Mouse (Mus musculus) limb, embryonic 12.5 days (tissue): ENCODE results near the gene Clybl. TPM values are rescaled to one million over a fixed set of nuclear protein-coding genes. Genes with fewer than 3 reads are reported as not detected.
A peak's percentile ranks its signal among the peaks of the same experiment; 100 is the strongest.

Source experiments
- ATAC-seq: fragments of 200-750 bp; cut with Nextera tagmentation; 2 replicates; pipeline ENCODE4 v1.8.0; 2017; ENCODE audit warnings: low read depth, moderate TSS enrichment; ENCODE audit not compliant: insufficient number of reproducible peaks, insufficient read depth, low FRiP score, low TSS enrichment
- H3K27ac ChIP-seq: fragments of 300-500 bp; sonication (generic); 2 replicates; pipeline ENCODE4 v1.5.1; 2016; ENCODE audit warnings: mild to moderate bottlenecking, moderate library complexity
- H3K27me3 ChIP-seq: fragments of 300-500 bp; sonication (generic); 2 replicates; pipeline ENCODE4 v1.6.1; 2016; ENCODE audit warnings: mild to moderate bottlenecking, moderate library complexity
- H3K36me3 ChIP-seq: fragments of 300-500 bp; sonication (generic); 2 replicates; pipeline ENCODE4 v1.6.1; 2016; ENCODE audit warnings: mild to moderate bottlenecking, moderate library complexity
- H3K4me1 ChIP-seq: fragments of 300-500 bp; sonication (generic); replicated peaks from 2 replicates; pipeline ENCODE4 v1.6.1; 2016
- H3K4me2 ChIP-seq: fragments of 300-500 bp; sonication (generic); 2 replicates; pipeline ENCODE4 v1.6.1; 2016; ENCODE audit warnings: mild to moderate bottlenecking, moderate library complexity
- H3K4me3 ChIP-seq: fragments of 300-500 bp; sonication (generic); replicated peaks from 2 replicates; pipeline ENCODE4 v1.5.1; 2016; ENCODE audit warnings: mild to moderate bottlenecking
- H3K9ac ChIP-seq: fragments of 300-500 bp; sonication (generic); replicated peaks from 2 replicates; pipeline ENCODE4 v1.6.1; 2016; ENCODE audit warnings: mild to moderate bottlenecking, moderate library complexity
- H3K9me3 ChIP-seq: fragments of 300-500 bp; sonication (generic); 2 replicates; pipeline ENCODE4 v1.6.1; 2016; ENCODE audit warnings: mild to moderate bottlenecking, moderate library complexity
- WGBS: fragments of 180-500 bp; shearing (Covaris S2); methylation state at CpG from one replicate; pipeline ENCODE4 v1.1.7; 2016; 5-methylcytosine and 5-hydroxymethylcytosine counted together
- polyA plus RNA-seq: library from polyadenylated mRNA; unstranded; fragments of >200 nt; fragmentation: Nextera tagmentation; extraction: Ambion mirVana; gene quantifications from 2 replicates; pipeline ENCODE4 v1.2.1, GENCODE M21; 2016

Gene Clybl
- polyA plus RNA-seq, 1 experiment from 2014 or later = 16.8 TPM

DNA sequence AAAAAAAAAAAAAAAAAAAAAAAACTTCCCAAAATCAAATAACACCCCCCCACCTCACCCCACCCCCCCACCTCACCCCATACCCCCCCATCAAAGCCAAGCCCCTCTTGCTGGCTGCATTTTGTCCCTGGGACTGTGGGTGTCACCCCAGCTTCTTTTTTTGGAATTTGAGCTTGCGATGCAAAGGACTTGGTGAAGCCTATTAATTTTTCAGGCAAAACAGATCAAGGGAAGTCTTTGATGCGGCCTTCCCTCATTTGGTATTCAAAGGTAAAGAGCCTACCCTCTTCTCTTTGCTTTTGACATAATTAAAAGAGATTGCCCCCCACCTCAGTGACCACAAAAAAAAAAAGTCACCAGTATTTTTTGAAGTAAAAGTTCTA is 44.6 kb downstream of the Clybl start:
- ATAC-seq = no peak

DNA sequence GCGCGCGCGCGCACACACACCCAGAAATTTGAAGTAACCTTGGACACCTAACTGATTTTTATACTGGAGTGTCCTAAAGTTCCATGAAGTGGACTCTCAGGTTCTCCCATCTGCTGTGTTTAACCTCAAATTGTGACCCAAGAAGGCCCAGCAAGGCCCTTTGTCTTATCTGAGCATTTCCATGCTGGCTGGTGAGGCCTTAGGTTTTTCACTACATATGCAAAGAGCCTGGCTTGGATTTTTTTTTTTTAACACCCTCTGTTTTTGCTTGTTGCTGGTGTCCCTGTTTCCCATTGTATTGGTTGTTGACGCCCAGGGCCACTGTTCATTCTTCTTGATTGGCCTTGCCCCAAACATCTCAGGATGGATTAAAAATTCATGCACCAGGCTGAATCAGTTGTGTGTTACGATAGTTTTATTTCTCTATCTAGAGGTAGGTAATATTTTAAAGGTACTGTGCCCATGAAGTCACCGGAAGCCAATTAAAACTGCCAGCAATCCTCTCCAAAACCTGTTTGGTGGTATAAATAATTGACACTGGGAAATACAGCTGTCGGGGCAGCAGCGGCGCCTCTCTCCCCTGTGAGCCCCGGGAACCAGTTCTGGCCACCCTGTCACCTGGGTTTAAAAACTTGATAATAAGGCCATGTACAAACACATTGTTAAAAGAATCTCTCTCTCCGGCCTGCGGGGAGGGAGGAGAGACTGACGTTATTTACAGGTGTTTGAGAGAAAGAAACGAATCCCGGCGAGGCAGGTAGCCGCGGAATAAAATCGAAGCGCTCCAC is 45.4 kb downstream of the Clybl start:
- H3K4me3 ChIP-seq = no peak overlapping the region
- H3K9me3 ChIP-seq = no peaks in the 10 kb centered on the region
- peak overlapping the region; percentile 38 for H3K4me2 ChIP-seq
- no peaks in the 10 kb centered on the region for H3K36me3 ChIP-seq
- no peak for ATAC-seq
- H3K4me1 ChIP-seq = peaks cover 43% of the 10 kb centered on the region
- WGBS = 36% methylated on average over 22 of the region's 22 CpGs
- H3K27ac ChIP-seq = no peak overlapping the region
- H3K9ac ChIP-seq = no peak overlapping the region
- peaks cover 64% of the 10 kb centered on the region for H3K27me3 ChIP-seq

More for the DNA sequence above, 44.6 kb downstream of the Clybl start:
- Histone ChIP-seq H3K4me2 (no peak overlapping the region), H3K36me3 (no peaks in the 10 kb centered on the region), H3K9ac (no peak overlapping the region), H3K4me1 (peaks cover 43% of the 10 kb centered on the region), H3K9me3 (no peaks in the 10 kb centered on the region), H3K4me3 (no peak overlapping the region), H3K27ac (no peak overlapping the region), H3K27me3 (peaks cover 66% of the 10 kb centered on the region)
- WGBS = 49% methylated on average over 2 of the region's 2 CpGs

DNA sequence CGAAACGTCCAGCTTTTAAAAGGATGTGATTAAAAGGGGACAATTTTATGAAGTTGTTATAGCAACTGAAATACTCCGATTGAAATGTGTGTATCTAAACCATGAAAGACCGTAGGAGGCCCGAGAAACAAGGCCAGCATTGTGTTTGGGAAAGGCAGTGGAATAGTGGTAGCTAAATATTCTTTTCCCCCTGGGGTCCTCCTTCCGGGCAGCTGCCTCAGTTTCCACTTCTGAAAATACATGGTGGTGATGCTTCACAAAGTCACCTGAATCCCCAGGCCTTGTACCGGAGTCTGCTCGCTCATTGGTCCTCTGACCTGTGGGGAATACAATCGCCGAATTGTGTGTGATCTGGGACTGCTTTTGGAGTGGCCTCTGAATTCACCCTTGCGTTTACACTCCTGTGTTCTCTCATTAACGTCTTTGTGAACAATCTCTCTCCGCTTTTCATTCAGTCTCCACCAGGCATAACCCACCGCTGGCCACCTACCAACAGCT is 46.0 kb downstream of the Clybl start:
- WGBS = 26% methylated on average over 14 of the region's 14 CpGs
- H3K36me3 ChIP-seq = no peaks in the 10 kb centered on the region
- H3K27me3 ChIP-seq = peaks cover 60% of the 10 kb centered on the region
- H3K4me2 ChIP-seq = peak overlapping the region; percentile 38
- no peak overlapping the region for H3K4me3 ChIP-seq
- H3K9me3 ChIP-seq = no peaks in the 10 kb centered on the region
- H3K27ac ChIP-seq = no peak overlapping the region
- no peak overlapping the region for H3K9ac ChIP-seq
- H3K4me1 ChIP-seq = peaks cover 43% of the 10 kb centered on the region
- no peak for ATAC-seq

DNA sequence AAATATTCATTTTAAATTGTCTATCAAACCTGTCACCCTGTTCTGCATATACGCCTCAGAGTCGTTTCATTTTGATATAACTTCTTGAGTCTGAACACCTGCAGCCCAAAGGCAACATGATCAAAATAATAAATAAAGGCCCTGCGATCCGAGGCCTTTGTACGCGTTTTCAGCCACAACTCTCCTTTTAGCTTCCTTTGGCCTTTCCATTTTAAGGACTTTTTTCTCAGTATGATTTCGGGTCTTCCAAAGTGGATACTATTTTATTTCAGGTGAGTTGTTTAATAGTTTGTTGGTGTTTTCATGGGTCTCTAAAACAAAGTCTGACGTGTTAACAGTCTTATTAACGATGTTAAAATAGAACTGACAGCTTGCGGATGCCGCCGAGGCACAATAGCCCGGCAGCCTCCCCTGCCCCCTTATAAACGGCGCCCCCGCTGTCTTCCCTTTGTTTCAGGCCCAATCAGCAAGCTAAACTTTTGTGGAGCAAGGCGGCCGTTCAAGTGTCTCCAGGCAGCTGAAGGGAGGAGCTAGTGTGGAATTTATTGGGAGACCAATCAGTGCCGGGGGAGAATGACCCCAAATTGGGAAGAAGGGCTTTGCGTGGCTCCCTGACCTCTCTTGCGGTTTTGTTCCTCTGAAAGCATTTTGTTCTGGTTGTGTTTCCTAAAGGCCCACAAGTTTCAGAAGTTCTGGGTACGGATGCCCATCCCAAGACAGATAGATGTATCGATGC is 47.5 kb downstream of the Clybl start:
- Histone ChIP-seq H3K9me3 (no peaks in the 10 kb centered on the region), H3K9ac (no peak overlapping the region), H3K36me3 (no peaks in the 10 kb centered on the region), H3K4me1 (peaks cover 36% of the 10 kb centered on the region), H3K27ac (no peak overlapping the region), H3K4me3 (no peak overlapping the region), H3K27me3 (peaks cover 57% of the 10 kb centered on the region), H3K4me2 (peak overlapping the region; percentile 38)
- ATAC-seq = no peak
- WGBS = 11% methylated on average over 23 of the region's 23 CpGs

DNA sequence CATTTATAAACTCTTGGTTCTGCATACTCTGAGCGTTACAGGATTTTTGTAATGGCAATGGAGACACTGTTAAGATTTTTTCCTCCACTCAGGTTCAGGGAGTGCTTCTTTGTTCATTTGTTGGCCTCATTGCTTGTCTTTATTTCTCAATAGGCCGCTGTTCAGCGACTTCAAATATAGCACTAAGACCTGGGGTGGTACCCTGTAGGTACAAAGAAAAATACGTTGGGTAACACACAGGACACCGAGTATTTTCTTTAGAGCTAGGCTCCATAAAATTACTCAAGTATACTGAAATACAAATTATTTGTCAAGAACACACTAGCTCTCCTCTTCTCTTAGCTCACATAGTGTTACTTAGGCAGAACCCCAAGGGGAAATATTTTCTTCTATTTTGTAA is 48.5 kb downstream of the Clybl start:
- Histone ChIP-seq H3K36me3 (no peaks in the 10 kb centered on the region), H3K4me3 (no peak overlapping the region), H3K4me2 (no peak overlapping the region), H3K9ac (no peak overlapping the region), H3K27me3 (peaks cover 55% of the 10 kb centered on the region), H3K9me3 (no peaks in the 10 kb centered on the region), H3K27ac (no peak overlapping the region), H3K4me1 (peaks cover 31% of the 10 kb centered on the region)
- no peak for ATAC-seq
- WGBS = 83% methylated on average over 5 of the region's 5 CpGs

DNA sequence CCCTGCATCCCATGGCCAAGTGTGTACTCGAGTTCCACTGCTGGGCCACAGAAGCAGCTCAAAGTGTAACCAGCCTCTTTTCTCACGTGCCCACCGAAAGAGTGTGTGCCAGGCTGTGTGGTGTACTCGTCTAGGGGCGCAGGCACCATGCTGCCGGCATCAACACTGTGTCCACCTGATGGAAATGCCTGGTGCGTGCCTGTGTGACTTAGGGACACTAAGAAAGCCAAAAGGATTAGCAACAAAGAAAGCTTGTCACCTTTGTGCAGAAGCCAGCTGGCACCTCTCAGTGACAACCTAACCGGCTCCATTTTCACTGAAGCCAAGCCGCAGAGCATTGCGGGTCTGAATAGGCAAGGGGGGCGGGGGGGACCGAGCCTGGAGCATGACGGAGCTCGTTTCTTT is 49.1 kb downstream of the Clybl start:
- H3K27me3 ChIP-seq = peaks cover 49% of the 10 kb centered on the region
- WGBS = 38% methylated on average over 14 of the region's 14 CpGs
- H3K4me2 ChIP-seq = no peak overlapping the region
- H3K4me1 ChIP-seq = peaks cover 30% of the 10 kb centered on the region
- H3K9me3 ChIP-seq = no peaks in the 10 kb centered on the region
- no peak for ATAC-seq
- H3K4me3 ChIP-seq = no peak overlapping the region
- no peaks in the 10 kb centered on the region for H3K36me3 ChIP-seq
- no peak overlapping the region for H3K27ac ChIP-seq
- no peak overlapping the region for H3K9ac ChIP-seq

DNA sequence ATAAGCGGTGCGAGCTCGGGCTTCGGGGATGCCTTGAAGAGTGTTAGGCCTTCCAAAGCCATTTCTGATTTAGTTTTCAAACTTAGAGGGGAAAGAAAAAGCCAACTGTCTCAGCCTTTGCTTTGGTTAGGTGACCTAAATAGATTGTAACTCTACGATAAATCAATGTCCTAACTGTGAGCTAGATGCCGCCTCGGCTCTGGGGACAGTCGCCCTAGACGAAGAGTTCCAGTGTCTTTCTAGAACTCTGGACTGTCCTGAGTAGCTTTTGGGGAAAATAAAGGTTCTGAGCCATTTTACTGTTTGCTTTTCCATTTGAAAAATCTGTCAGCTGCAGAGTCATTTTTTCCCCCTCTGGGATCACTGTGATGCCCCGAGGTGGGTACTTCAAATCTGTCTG is 49.6 kb downstream of the Clybl start:
- Histone ChIP-seq H3K27ac (no peak overlapping the region), H3K4me3 (no peak overlapping the region), H3K9ac (no peak overlapping the region), H3K36me3 (no peaks in the 10 kb centered on the region), H3K4me1 (peaks cover 28% of the 10 kb centered on the region), H3K4me2 (no peak overlapping the region), H3K27me3 (peaks cover 48% of the 10 kb centered on the region), H3K9me3 (no peaks in the 10 kb centered on the region)
- ATAC-seq = no peak
- 57% methylated on average over 10 of the region's 10 CpGs for WGBS

DNA sequence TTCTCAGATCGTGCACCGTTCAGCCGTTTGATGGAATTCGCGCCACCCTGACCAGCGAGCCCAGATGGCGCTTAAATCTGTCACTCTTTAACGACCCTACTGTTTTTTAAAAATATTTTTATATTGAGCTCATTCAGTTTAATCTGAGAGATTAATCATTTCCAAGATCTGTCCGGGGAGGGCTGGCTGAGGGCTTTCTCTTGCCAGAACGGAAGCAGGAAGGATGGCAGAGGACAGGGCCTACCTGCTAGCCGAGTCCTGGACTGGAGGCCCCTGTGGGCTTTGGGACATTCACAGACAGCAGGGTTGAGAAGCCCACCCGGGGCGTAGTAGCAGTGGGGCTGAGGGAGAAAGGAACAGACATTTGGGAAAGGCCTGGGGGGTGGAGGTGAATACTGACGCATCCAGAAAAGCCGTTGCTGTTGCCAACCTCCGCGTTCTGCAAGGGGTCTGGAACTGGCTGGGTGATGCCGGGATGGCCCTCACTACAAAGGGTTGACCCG is 51.8 kb downstream of the Clybl start:
- Histone ChIP-seq H3K4me2 (no peak overlapping the region), H3K9me3 (no peaks in the 10 kb centered on the region), H3K36me3 (no peaks in the 10 kb centered on the region), H3K27me3 (peaks cover 46% of the 10 kb centered on the region), H3K27ac (no peak overlapping the region), H3K4me3 (no peak overlapping the region), H3K9ac (no peak overlapping the region), H3K4me1 (peaks cover 15% of the 10 kb centered on the region)
- no peak for ATAC-seq
- 84% methylated on average over 19 of the region's 19 CpGs for WGBS

DNA sequence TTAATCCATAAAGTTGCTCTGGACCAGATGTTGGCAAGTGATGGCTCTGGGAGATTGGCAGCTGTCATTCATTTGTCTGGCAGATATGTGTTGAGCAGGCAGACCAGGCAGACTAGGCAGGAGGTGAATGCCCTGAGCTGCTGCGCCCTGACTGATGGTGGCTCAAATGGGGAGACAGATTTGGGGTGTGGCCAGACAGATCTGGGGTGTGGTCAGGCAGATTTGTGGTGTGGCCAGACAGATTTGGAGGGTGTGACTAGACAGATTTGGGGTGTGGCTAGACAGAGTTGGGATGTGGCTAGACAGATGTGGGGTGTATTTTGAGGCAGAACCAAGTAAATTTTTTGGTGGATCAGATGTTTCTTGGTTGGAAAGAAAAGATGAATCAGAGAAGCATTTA is 62.4 kb downstream of the Clybl start:
- Histone ChIP-seq H3K4me1 (peaks cover 18% of the 10 kb centered on the region), H3K9me3 (no peaks in the 10 kb centered on the region), H3K27ac (no peak overlapping the region), H3K27me3 (peaks cover 20% of the 10 kb centered on the region), H3K4me3 (no peak overlapping the region), H3K36me3 (no peaks in the 10 kb centered on the region), H3K4me2 (no peak overlapping the region), H3K9ac (no peak overlapping the region)
- WGBS = 69% methylated on average over 1 of the region's 1 CpGs
- ATAC-seq = no peak

DNA sequence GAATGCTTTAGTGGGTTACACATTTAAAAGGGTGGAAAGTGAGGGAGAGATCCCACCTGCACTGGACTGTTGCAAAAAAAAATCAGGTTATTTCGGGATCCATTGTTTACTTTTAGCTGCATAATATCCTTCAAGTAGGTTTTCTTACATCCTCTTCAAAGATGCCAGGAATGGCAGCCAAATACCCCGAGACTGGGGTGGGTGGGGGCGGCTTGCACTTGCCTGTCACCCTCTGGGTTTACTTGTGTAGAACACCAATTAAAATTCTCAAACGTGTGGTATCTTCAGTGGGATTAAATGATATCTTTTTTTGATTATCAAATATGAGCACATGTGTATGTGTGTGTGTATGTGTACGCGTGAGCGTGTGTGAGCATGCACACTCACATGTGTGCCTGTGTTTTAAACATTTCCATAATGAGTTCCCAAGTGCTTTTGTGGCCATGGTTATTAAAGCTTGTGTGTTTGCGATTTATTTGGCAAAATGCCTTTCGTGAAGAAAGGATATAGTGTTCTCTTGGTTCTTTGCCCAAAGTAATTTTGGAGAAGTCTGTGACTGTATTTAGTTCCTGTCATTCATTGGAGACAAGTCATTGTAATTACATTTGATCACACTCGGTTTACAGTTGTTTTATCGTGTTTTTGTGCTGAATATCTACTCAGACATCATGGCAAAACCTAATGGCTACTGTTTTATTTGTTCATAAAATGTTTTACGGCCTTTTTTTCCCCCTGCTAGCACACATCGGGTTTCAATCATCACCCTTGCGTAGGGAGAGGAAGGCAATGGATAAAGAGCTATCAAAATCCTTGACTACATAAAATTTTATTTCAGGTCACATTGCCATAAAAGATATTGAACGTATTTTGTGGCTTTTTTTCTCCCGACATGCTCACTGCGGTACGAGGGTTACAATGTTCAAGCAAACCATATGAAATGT is 65.7 kb downstream of the Clybl start:
- H3K27me3 ChIP-seq = peaks cover 27% of the 10 kb centered on the region
- no peak overlapping the region for H3K4me3 ChIP-seq
- ATAC-seq = peak; percentile 66
- 33% methylated on average over 18 of the region's 18 CpGs for WGBS
- peak overlapping the region; percentile 23 for H3K4me2 ChIP-seq
- H3K9me3 ChIP-seq = no peaks in the 10 kb centered on the region
- peaks cover 34% of the 10 kb centered on the region for H3K4me1 ChIP-seq
- H3K9ac ChIP-seq = no peak overlapping the region
- 0 out of 2 replicates have a peak overlapping the region, but pooled peaks have one; percentile 56 for H3K27ac ChIP-seq
- H3K36me3 ChIP-seq = no peaks in the 10 kb centered on the region
